Mouse (Mus musculus): ENCODE measurements around the gene 2810006K23Rik. TPM values are rescaled to one million over a fixed set of nuclear protein-coding genes. Genes with fewer than 3 reads are reported as not detected.
"Not testable (repeated sequence)": the region's sequence is repeated elsewhere in the genome, so short reads cannot be mapped to it uniquely, and the experiment has no call there.

2810006K23Rik gene
- 10 to 100 TPM; 13.8 to 15.3 (median 14.5) TPM for total RNA-seq (2022)

DNA sequence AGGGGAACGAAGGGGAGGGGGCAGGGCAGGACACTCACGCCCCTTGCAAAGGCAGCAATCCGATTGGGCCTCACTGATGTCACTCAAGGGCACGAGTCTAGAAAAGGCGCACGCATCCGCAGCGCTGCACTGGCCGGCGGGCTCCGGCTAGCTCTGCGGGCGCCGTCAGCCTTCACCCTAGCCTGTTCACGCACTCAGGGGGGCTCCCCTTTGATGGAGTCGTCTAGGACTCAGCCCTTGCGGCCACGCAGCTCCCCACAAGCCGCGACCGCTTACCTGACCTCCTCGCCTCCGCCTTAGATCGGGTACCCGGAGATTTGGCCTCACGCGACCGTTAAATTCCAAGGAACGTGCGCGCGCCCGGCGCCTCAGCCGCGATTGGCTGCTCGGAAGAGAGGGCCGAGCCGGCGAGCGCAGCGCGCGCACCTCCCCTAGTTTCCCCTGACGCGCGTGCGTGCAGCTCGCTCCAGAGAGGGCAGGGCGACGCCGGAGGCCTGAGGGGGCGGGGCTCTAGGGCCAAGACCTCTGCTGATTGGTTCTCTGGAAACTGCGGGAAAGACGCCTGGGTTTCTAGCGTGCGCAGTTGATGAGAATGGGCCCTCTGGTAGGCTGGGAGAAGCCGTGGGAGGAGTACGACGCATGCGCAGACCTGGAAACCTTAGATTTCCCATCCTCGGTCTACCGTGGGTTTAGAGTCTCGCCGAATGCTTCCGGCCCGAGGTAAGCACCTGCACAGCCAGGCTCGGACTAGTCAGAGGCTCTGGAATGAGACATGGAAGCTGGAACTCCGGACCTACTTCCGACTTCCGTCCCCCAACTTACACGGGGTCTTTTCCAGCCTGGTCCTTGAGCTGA lies at the start of gene 2810006K23Rik, which contains the start of gene Mphosph9:
TSS of gene 2810006K23Rik (plus strand) at position 580 of the 855 bp plus-strand sequence.
TSS of gene Mphosph9 (minus strand) at position 463 of the 855 bp plus-strand sequence.
- DNase-seq (ENCODE audit: low spot score), result peak; percentile 99

DNA sequence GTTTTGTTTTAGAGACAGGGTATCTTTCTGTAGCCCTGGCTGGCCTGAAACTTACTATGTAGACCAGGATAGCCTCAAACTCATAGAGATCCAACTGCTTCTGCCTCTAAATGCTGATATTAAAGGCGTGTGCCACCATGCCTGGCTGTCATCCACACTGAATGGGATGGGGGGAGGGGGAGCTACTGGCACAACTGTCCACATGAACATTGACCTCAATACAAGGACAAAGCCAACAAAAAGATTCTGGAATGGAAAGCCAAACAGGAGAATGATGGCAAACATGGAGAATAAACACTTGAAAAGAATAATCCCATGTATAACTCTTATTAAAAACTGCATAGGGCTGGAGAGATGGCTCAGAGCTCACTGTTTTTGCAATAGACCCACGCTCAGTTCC lies 45.0 kb upstream of the 2810006K23Rik start:
- no peak for DNase-seq (ENCODE audit: low spot score)

DNA sequence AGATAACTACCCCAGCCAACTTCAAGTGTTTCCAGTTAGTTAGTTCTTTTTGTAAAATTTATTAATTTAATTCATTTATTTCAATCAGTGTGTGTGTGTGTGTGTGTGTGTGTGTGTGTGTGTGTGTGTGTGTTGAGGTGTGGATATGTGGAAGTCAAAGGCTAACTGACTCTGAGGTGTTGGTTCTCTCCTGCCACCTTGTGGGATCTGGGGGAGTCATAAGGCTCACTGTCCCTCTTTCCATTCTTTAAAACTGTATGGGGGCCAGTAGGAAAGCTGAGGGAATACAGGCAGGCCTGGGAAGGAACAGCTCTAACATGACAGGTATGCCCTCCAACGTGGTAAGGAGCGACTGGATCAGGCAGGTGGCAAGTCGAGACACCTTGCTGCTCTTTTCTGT lies 43.6 kb upstream of the 2810006K23Rik start:
- DNase-seq (ENCODE audit: low spot score), result no peak

DNA sequence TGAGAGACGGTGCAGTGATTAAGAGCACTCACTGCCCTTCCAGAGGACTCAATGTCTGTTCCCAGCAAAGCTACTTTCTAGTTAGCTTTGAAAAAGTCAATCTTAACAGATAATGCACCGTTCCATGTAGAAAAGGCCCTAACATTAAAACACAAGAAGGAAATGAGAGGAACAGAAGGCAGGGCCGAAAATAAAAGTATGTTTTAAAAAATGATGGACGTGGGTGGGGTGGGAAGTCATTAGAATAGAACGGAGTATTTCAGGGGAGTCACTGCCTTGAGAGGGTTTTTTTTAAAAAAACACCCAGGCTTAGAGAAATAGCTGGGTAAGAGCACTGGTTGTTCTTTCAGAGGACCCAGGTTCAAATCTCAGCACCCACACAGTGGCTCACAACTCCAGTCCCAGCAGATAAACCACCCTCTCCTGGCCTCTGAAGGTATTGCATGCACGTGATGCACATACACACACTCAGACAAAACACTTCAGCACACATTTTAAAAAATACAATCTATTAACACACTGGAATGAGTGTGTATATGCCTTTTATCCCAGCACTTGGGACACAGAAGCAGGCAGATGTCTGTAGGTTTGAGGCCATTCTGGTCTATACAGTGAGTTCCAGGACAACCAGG lies 40.2 kb upstream of the 2810006K23Rik start:
- DNase-seq (ENCODE audit: low spot score), result no peak

DNA sequence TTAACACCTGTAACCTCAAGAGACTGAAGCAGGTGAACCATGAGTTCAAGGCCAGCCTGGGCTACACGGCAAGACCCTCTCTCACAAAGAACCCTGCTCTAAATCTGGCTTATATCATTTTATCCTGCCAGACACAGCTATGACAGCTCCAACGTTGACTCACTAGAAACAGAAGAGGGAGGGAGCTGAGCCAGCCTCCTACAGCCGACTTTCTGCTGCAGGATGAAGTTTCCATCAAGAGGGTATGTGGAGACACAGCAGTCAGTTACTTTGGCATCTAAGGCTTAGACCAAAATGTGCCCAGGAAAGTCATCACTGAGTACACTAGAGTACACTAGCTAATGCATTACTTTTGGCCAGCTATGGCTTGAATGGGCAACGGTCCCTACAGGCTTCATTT lies 37.7 kb upstream of the 2810006K23Rik start:
- no peak for DNase-seq (ENCODE audit: low spot score)

DNA sequence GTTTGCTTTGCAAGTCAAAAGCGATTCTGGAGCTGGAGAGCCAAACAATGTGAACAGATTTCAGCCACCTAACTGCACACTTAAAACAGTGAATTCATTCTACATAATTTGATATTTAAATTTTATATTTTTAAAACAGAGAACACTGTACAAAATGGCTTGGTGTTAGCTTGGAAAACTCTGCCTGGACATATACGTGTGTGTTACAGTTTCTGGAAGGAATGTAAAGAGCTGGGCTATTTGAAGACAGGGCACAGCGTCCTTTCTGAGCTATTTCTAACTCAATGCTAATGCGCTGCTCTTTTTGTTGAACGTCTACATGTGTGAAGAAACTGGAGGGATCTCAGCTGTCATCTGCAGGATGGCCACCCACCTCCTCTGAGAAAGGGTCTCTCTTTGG lies 33.9 kb upstream of the 2810006K23Rik start:
- no peak for DNase-seq (ENCODE audit: low spot score)

DNA sequence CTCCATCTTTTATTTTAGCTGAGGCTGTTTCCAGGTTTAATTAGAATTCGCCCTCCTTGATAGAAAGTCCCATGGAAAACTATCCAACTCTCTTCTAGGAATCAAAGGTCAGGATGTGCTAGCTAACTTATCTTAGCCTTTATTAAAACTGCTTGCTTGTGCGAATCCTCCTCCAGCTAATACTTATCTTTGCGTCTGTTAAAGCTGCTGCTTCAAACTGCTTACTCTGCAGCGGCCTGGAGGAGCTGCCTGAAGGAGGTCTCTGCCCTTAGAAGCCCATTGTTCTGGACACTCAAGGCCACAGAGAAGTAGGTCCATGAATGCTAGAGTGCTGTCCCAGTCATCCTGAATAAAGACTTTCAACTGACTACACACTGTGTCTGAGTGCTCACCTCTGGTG lies 31.4 kb upstream of the 2810006K23Rik start:
- no peak for DNase-seq (ENCODE audit: low spot score)

DNA sequence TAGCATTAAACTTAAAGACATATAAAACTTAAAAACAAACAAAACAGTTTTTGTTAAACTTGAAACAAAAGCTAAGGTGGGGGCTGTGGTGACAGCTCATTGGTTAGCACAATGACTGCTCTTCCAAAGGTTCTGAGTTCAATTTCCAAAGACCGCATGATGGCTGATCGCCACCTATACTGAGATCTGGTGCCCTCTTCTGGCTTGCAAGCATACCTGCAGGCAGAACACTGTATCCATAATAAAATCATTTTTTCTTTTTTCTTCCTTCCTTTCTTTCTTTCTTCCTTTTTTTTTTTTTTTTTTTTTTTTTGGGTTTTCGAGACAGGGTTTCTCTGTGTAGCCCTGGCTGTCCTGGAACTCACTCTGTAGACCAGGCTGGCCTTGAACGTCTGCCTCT lies 28.6 kb upstream of the 2810006K23Rik start:
- not testable (repeated sequence) for DNase-seq (ENCODE audit: low spot score)

DNA sequence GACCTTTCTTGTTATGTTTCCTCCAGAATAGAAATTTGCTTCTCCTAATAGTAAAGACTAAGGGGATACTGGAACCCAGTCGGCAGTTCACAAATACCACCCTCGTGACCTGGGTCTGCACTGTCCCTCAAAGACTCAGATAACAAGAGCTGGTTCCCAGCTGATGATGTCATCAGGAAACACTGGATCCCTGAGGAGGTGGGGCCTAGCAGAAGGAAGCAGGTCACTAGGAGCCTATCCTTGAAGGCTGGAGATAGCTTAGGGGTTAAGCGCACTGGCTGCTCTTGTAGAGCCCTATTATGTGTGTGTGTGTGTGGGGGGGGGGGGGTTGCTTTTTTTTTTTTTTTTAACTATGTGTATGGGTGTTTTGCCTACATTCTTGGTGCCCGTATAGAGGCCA lies 27.8 kb upstream of the 2810006K23Rik start:
- no peak for DNase-seq (ENCODE audit: low spot score)

DNA sequence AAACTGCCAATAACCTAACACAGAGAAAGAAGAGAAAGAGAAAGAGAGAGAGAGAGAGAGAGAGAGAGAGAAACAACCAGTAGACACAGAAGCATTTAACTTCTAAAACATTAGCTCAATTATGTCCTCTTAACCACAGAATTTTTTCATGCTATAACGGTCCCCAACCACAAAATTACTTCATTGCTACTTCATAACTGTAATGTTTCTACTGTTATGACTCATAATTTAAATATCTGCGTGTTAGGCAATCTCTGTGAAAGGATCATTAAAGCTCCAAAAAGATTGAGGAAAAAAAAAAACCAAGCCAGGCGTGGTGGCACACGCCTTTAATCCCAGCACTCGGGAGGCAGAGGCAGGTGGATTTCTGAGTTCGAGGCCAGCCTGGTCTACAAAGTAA lies 25.0 kb upstream of the 2810006K23Rik start:
- DNase-seq (ENCODE audit: low spot score), result not testable (repeated sequence)

DNA sequence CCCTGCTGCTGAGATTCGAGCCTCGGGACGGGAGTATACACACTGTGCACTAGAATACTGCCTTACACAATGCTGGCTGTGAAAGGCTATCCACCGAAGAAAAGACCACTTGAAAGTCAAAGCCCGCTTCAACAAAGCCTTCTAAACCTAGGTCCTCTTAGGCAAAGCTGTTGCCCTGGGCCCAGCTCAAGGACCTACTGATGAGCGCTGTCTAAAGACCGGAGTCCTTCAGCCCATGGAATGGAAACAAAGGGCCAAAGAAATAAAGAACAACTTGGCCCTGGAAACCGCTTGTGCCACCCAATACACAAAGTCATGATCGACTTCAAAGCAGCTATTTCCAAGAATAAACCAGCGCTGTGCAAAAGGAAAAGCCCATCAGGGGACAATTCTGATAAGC lies 18.7 kb upstream of the 2810006K23Rik start:
- DNase-seq (ENCODE audit: low spot score), result no peak

DNA sequence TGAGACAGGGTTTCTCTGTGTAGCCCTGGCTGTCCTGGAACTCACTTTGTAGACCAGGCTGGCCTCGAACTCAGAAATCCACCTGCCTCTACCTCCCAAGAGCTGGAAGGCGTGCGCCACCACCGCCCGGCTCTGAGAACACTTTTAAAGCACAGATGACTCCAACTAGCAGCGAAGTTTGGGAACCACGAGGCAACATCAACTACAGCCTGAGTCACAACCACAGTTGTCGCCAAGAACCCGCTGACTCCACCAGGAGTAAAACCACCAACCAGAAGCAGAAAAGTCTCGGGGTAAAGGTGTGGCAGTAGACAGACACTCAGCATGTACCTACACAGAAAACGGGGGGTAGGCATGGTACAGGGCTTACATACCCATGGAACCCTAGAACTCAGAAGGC lies 17.8 kb upstream of the 2810006K23Rik start:
- no peak for DNase-seq (ENCODE audit: low spot score)

DNA sequence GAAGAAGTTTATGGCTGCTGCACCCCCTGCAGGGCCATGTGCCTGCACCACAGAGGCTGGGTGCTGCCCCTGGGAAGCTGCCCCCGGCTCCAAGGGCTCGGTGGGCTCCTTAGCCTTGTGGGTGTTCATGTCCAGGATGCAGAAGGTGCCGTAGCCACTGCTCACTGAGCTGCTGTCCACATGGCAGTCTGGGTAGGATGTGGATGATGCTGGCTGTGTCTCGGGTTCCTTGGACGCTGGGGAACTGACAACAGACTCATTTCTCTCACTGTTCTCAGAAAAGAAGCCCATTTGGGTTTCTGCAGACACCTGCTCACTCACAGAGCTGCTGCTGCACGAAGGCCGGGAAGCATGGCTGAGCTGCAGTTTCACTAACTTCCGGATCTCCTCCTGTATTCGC lies 12.4 kb upstream of the 2810006K23Rik start:
- DNase-seq (ENCODE audit: low spot score), result no peak

DNA sequence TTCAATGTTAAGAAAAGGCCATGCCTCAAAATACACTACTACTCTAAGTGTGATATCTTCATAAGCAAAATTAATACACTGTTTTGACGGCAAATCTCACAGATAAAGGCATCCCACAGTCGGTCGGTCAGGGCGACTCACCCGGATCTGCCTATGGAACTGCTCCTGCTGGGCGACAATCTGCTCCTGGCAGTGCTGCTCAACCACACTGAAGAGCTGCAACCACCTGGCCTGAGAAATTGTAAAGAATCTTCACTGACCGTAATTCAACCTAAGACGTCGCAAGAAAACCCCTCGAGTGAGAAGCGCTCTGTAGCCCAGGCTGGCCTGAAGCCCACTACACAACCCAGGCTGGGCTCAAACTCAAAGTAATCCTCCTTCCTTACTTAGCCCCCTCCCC lies 11.9 kb upstream of the 2810006K23Rik start:
- no peak for DNase-seq (ENCODE audit: low spot score)

DNA sequence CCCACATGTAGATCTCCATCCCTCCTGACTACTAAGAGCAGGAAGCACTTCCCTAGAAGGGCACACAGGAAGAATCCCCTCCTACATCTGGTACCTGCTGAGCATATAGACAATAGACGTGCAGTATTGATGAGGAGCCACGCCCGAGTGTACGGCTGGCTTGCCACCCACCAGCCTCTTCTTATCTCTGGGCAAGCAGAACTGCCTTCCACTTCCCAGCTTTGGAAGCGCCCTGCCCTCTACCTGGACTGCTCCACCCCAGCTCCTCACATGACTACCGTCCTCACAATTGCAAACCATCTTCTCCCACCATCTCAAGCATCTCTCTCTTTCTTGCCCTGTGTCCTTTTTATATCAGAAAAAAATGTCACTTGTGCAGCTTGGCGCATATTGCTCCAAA lies 10.2 kb upstream of the 2810006K23Rik start:
- no peak for DNase-seq (ENCODE audit: low spot score)

DNA sequence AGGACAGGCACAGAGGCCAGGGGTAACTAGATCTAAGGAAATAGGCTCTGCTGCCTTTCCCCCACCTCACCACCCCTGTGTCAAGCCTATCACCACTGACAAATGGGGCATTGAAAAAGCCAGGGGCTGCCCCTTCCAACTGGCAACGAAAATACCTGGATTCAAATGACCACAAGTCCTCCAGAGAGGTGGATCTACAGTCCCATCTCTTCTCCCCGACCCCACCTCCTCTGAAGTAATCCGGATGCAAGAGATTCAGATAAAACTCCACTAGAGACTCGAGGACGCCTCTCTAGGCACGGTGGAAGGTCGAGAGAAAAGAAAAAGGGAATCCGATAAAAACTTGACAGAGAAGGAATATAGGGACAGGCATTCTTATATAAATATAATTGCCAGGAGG lies 1.1 kb upstream of the 2810006K23Rik start:
- DNase-seq (ENCODE audit: low spot score), result peak; percentile 24

DNA sequence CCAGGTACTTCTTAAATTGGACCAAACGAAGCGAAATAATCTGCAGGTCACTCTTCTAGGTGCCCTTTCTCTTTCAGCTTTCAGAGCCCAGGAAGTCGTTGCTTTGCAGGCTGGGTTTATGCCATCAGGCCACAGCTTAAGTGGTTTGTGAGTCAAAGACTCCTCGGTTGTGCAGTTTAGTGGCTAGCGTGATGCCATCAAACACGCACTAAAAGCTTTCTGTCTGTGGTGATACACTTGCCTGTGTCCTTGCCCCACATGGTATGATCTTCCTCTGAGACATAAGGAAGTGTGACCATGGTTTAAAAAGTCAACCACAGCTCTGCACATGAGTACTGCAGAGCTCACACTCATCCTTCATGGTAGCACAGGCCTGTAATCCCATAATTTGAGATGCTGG lies 2.2 kb downstream of the 2810006K23Rik start:
- no peak for DNase-seq (ENCODE audit: low spot score)

DNA sequence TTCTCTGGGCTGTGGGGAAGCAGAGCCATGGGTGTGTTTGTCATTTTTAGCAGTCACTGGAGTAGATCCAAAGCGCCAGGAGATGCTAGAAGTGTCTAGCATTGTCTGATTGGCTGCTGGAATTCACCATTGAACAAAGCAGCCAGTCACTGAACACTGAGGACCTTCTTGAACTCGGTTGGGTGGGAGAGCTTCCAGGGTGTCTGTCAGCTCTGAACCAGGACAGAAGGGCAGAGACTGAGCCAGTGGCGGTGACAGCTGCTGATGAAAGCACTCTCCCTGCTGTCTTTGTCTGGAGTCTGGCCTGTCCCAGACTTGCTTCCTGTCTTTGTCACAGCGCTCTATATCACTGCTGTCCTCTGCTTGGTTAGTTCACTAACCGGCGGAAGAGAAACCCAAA lies 6.5 kb downstream of the 2810006K23Rik start:
- peak; percentile 66 for DNase-seq (ENCODE audit: low spot score)

DNA sequence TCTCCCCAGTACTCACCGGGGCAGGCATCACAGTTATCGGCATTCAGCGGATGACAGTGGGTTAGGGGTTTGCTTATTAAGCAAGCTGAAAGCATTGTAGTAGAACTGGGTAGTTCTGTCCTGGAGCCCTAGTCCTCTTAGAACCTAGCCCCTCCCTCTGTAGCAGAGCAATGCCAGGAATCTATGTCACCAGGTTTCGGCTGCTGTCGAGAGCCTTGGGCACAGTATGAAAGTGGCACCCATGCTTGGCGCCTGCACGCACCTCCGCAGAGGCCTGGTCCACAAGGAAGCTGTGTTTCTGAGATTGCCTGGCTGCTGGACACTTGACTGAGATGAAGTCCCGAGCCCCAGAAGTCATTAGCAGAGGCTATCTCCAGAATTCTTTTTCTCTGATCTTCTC lies 9.2 kb downstream of the 2810006K23Rik start:
- DNase-seq (ENCODE audit: low spot score), result no peak

DNA sequence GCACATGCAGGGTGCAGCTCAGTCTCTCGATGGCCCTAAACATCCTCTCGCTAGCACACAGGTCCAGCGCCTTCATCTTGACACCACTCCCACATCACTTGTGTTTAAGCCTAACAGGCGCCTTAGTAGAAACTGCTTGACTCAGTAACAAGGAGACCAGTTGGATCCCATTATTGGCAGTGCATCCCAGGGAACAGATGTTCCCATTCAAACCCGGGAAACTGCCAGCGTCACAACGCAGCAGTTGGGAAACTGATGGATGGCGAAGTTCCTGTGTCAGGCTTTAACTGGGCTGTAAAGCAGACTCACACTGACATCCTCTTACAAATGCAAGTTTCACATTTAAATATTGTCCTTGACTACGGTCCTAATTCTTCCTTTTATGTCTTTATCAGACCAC lies 10.0 kb downstream of the 2810006K23Rik start:
- no peak for DNase-seq (ENCODE audit: low spot score)

DNA sequence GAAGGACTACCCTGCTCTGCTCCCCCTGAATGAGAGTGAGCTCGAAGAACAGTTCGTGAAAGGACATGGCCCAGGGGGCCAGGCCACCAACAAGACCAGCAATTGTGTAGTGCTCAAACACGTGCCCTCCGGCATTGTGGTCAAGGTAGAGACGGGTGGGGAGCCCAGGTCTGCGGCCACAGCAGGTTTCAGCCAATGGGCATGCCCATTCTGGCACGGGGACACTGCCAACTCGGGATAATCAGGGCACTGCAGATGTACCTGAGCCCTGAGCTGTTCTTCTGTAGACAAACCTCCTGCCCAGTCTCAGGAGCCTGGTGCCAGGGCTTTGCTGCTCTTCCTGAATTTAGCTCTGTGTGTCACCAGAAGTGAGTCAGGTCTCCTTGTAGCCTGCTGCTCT lies 10.9 kb downstream of the 2810006K23Rik start:
- DNase-seq (ENCODE audit: low spot score), result no peak

DNA sequence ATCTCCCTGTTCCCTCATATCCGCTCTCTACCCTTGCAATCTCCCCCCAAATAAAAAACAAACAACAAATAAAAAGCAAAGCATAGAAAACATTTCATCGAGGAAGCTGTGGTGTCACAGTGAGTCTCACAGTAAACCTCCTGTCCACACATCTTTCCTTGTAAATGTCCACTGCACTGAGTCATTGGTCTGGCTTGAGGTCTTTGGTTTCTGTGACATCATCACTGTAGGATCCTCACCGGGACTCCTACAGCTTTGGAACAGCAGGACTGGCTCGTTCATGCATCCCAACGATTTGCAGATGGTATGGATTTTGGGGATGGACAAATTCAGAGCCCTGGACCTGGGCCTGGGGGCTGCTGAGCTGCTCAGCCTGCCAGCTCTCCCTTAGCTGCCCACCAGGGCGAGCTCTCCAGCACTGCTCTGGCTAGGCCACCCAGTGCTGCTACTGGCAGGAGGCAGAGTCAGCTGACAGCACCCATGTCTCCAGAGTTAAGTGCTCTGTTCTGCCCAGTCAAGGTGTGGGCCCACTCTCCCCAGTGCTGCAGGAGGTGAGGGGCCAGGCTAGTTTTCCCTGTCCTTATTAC lies 14.0 kb downstream of the 2810006K23Rik start:
- not testable (repeated sequence) for DNase-seq (ENCODE audit: low spot score)

DNA sequence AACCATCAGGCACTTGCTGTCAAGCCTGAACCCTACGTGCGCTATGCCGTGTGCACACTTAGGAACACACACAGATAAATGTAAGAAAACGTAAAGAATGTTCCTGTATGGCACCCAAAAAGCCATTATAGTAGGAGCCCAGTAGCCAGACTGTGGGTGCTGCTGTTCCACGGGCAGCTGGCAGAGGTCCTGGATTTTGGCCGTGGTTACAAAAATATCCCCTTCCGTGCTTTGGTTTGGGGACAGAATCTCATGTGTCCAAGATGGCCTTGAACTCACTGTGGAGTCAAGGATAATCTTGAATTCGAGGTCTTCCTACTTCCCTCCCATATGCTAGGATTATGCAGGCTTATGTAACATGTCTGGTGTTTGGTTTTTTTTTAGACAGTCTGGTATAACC lies 15.0 kb downstream of the 2810006K23Rik start:
- no peak for DNase-seq (ENCODE audit: low spot score)
